Mouse (Mus musculus): ENCODE data around the gene Cnot3.
A peak's percentile ranks its signal among the peaks of the same experiment; 100 is the strongest.
"Not testable (repeated sequence)": the region's sequence is repeated elsewhere in the genome, so short reads cannot be mapped to it uniquely, and the experiment has no call there.

Gene Cnot3

DNA sequence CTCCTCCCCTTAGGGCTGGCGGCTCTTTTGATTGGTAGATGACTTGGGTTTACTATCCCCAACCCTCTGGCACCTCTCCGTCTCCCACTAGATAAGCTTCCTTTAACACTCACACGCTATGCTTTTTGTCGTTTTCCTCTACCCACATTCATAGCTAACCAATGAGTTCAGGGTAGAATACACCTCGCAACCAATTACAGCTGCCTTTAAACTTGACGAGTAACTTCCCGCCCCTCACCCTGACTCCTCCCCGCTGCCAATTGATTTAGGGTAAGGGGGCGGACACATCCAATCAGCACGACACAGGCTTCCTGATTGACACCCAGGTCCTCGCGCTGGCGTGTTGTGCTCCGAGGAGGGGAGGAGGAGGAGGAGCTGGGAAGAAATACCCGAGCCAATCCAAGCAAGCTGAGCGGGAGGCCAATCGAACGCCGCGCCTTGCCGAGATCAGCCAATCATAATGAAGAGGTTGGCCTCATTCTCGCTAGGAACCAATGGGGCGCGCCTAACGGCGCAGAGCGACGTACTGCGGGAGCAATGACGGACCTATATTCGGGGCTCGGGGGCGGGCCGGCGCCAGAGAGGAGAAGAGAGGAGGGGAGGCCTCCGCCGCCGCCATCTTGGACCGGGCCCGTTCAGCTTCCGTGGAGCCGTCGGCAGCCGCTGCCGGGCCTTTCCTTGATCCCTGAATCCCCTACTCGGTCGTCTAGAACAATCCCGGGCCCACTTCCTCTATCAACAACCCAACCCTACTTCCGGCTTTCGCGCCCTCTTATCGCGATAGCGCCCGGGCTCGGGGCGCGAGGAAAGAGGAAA lies at the start of gene Cnot3:
Cnot3 (plus strand) TSS at position 597 of the 816 bp plus-strand sequence.
- peak; percentile 97 to 98 for DNase-seq (ENCODE audit: low read depth in 1 of 2, low spot score in 2 of 2)

DNA sequence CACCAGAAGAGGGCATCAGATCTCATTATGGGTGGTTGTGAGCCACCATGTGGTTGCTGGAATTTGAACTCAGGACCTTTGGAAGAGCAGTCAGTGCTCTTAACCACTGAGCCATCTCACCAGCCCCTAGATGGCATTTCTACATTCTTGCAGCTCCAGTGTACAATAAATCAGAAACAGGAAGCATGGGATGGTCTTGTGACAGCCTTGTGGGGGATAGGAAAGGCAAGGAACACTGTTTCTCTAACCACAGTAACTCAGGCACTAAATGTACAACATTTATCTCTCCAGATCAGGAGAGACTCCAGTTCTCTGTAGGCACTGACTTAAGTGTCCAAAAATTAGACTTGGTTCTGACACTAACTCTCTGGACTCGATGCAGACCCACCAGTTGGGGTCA lies 47.3 kb upstream of the Cnot3 start:
- not testable (repeated sequence) for DNase-seq (ENCODE audit: low read depth in 1 of 2, low spot score in 2 of 2)

DNA sequence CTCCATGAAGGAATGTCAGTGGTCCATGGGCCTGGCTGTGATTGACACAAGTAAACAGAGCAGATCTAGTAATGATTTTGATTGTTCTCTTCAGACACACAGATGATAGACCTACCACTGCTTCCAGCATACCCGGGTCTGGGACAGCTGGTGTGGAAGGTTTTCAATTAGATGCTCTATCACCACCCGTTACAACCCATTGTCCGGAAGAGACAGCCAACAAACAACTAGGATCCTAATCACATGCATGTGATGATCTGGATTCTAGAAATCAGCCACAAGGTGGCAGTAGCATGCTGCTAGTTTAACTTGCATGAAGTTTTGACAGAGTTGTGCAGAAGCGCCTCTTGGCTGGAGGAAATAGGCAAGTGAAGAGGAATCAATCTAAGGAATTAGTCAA lies 43.9 kb upstream of the Cnot3 start:
- DNase-seq (ENCODE audit: low read depth in 1 of 2, low spot score in 2 of 2) = peak; percentile 19 to 31

DNA sequence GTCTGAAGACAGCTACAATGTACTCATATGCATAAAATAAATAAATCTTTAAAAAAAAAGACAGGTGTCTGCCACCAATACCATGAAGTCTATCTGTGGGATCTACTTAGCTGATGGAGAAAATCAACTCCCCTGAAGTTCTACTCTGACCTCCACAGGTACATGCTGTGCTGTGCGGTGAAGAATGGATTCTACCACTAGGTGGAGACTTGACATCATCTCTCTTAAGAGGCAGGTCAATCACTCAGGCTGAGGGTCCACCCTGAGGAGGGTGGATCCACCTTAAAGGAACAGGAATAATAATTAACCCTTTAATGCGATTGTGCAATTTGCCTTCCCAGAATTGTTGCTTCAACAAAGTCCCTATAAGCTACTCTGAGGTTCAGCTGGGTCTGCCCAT lies 38.3 kb upstream of the Cnot3 start:
- DNase-seq (ENCODE audit: low read depth in 1 of 2, low spot score in 2 of 2) = no peak

DNA sequence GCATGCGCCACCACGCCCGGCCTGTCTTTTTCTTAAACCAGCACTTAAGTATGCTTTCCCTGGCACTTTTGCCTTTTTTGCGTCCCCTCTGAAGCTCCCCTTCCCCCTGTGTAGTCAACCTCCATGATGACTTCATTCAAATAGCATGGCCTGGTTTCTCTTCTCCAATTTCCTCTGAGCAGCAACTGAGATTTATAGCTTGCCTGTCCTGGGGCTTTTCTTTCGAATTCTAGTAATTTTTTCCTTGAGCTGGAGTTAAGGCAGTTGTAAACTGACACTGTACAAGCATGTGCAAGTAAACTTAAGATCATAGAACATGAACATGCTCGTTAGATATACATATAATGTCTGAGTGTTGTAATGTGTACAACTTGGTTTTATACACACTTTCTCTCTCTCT lies 37.7 kb upstream of the Cnot3 start:
- no peak for DNase-seq (ENCODE audit: low read depth in 1 of 2, low spot score in 2 of 2)

DNA sequence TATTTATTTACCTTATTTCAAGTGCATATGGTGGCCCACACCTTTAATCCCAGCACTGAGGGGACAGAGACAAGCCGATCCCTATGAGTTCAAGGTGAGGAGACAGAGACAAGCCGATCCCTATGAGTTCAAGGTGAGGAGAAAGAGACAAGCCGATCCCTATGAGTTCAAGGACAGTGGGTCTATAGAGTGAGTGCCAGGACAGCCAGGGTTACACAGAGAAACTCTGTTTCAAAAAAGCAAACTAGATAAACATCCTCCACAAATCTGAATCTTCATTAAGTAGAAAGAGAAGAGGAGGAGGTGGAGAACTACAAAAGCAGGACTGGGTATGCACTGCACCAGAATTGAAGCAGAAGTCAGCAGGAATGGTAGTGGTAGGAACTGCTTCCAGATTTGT lies 36.4 kb upstream of the Cnot3 start:
- no peak for DNase-seq (ENCODE audit: low read depth in 1 of 2, low spot score in 2 of 2)

DNA sequence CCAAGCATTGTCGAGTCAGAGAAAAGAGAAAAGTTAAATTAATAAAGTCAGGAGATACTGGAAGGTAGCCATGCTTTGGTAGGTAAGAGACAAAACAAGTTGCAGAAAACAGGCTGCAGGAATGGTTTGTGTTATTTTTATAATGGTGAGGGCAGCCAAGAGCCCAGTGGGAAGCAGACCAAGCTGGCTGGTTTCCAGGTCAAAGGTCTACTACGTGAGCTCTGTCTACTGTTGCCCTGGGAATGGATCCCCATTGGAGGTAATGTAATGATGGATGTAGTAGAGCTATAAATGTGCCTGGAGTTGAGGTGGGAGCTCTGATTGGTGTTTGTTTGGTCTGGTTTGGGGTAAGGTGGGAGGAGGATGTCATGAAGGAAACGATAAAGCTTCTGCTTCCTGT lies 36.0 kb upstream of the Cnot3 start:
- no peak for DNase-seq (ENCODE audit: low read depth in 1 of 2, low spot score in 2 of 2)

DNA sequence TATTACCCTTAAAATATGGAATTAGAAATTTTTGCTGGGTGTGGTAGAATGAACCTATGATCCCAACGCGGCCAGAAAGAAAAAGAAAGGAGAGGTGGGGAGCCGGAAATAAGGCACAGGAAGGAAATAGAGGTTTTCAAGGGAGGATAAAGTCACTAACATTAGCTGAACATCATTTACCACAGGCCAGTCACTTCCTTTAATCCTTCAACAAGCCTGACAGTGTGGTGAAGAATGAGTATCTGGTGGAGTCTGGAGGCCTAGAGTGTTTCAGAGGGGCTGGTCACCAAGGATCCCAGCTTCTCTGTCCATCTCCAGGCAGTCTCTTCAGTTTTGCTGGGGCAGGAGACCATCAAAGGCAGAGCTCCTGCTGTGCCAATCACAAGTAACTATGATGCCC lies 34.6 kb upstream of the Cnot3 start:
- no peak for DNase-seq (ENCODE audit: low read depth in 1 of 2, low spot score in 2 of 2)

DNA sequence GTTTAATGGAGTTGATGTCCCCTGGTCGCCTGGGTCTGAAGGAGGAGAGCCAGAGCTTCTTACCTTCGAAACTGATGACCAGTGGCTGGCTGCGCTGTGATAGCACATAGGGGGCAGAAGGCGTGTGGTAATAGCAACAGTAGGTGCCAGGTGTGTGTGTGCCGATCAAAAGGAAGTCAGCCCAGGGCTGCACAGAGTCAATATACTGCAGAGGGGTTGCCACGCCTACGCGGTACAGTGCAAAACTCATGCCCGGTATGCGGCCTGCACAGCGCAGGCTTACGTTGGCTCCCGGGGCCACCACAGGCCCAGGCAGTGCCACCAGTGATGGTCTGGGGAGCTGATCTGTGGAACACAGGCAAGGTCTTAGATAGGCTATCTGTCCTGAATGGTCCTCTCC lies 34.1 kb upstream of the Cnot3 start:
- DNase-seq (ENCODE audit: low read depth in 1 of 2, low spot score in 2 of 2) = no peak

DNA sequence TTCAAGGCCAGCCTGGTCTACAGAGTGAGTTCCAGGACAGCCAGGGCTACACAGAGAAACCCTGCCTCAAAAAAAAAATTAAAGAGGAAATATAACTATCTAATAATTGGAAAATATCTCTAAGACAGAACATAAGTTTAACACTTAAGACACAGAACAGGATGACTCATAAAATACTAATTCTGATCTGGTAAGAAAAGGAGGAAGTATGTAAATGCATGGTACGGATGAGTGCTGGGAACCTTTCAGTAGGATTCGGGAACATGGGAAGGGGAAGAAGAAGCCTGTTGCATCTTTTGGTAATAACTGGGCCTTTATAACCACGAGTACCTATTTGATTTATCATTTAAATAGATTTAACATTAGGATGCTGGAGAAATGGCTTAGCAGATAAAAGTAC lies 31.0 kb upstream of the Cnot3 start:
- DNase-seq (ENCODE audit: low read depth in 1 of 2, low spot score in 2 of 2) = no peak

DNA sequence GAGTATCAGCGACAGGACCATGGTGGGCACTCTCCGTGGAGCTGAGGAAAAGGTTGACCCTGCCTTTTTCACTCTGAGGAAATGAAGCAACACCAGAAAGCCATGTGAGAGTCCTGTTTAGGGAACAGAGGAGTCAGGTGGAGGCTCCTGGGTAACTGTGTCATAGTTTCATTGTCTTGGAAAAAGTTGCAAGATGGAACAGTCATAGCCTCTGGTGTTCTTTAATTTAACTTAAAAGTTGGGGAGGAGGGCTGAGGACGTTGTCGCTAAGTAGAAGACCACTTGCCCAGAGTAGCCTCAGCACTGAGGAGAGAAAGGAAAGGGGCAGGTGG lies 29.0 kb upstream of the Cnot3 start, which contains the start of gene Oscar:
Oscar (minus strand) TSS at position 101 of the 332 bp plus-strand sequence.
- DNase-seq (ENCODE audit: low read depth in 1 of 2, low spot score in 2 of 2) = no peak

DNA sequence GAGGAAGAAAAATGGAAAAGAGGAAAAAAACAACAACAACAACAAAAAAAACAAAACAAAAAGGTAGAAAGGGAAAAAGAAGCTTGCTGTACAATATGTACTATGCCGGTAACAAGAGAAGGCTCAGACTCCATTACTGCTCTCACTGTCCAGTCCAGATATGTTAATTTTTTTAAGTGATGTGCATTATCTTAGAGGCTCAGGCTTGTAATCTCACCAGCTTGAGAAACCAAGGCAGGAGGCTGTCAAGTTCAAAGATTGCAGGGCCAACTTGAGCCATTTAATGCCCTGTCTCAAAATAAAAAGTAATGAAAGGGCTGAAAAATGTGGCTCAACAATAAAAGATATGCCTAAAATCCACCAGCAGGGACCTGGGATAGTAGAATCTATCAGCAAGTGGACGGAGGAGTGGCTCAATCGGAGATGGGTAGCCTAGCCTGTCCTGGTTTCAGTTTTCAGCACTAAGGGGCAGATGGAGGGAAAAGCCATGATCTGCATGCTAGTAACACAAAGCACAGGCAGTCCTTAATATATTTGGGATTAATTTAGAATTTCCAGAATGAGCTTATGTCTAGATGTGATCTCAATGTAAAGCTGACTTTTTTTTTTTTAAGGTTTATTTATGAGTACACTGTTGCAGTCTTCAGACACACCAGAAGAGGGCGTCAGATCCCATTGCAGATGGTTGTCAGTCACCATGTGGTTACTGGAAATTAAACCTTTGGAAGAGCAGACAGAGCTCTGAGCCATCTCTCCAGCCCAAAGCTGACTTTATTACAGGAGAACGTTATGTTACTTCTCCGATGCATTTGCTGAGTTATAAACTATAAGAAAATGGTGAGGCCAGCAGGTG lies 28.5 kb upstream of the Cnot3 start:
- DNase-seq (ENCODE audit: low read depth in 1 of 2, low spot score in 2 of 2) = no peak

DNA sequence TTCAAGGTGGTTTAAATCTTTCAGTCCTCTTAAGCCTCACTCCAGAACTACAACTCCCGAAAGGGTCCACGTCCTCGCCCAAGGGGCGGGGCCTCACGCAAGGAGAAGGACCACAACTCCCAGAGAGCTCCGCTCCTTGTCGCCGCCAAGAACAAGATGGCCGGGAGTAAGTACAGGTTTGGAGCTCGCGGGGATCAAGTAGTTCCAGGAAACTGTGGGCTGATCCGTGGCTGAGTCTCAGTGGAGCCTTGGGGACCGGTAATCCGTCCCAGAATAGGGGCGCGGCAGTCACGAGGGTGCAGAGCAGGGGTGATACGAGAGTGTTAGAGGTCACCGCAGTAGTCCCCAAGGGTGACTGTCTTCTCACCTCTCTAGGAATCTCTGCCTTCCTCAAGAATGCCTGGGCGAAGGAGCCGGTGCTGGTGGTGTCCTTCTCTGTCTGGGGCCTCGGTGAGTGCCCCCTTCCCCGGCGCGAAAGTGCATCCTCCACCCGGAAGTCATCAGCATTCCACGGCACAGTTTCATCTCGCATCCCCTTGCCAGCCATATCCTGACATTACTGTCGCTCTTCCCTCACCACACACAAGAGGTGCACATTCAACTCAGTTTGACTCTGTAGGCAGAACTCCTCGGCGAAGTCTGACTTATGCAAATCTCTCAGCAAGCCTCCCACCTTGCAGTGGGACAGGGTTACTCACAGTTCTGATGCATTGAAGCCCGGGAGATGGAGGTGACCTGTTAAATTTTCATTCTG lies 27.6 kb upstream of the Cnot3 start, which contains the start of gene Ndufa3:
Ndufa3 (plus strand) TSS at position 132 of the 754 bp plus-strand sequence.
- DNase-seq (ENCODE audit: low read depth in 1 of 2, low spot score in 2 of 2) = peak; percentile 58 to 66

DNA sequence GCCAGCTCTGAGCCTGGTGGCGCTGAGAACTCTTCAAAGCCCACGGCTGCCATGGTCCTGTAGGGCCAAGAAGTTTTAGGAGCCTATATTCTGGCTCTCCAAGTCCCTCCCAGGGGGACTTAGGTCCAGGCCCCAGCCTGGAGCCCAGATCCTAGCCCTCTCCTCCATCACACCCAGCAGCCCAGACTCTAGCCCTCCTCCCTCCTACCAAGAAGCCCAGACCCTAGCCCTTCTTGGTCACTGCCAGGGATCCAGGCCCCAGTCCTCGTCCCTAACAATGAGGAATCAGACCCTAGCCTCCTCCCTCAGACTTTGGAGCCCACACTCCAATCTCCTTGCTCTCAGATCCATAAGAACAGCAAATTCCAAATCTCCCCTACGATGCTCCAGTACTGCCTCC lies 16.0 kb upstream of the Cnot3 start:
- DNase-seq (ENCODE audit: low read depth in 1 of 2, low spot score in 2 of 2) = no peak

DNA sequence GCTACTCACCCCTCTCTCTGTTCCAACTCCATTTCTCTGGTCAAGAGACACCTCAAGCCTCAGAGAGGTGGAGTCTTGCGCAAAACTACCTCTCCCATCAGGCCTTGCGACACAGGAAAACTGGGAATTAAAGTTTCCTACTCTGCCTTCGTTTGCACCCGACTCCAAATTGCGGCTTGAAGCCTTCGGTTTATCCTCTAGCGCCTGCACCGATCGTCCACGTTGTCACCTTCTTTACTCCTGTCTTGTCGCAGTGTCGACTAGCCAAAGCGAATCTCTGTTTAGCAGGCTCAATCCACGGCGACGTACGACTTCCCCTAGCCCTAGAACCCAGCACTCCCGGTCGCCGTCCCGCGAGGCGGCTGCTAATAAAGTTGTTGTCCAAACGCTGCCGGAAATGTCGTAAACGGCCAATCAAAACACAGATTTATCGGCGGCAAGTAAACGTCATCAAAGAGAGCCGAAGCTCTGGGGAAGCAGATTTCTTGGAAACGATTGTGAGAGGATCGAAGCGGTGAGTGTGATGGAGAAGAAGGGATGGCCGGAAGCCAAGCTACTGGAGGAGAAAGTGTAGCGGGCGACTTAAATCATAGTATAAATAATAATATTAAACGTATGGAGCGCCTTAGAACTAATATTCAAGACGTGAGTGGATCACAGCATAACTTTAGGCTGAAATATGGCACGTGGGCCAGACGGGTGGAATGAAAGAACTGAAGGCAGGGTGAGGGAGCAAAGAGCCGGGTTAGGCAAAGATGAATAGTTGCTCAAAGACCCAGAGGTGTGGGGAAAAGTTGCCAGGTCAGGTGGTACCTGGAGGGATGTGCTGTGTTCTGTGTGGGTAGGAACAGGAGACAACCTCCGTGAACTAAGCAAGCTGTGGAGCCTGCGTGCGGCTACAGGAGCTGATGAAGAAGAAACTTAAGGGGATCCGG lies 15.3 kb upstream of the Cnot3 start, which contains the start of the genes Tfpt and Prpf31:
Tfpt (minus strand) TSS at position 387 of the 935 bp plus-strand sequence.
Prpf31 (plus strand) TSS at position 443 of the 935 bp plus-strand sequence.
- peak; percentile 87 to 90 for DNase-seq (ENCODE audit: low read depth in 1 of 2, low spot score in 2 of 2)

DNA sequence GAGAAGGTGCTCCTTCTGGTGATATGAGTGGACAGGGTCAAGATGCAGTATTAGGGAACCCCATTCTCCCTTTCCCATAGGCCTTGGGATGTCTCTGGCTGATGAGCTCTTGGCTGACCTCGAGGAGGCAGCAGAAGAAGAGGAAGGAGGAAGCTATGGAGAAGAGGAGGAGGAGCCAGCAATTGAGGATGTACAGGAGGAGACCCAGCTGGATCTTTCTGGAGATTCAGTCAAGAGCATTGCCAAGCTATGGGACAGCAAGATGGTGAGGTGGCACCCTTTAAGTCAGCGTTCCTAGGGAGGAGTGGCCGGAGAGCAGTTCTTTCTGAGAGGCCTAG lies 14.6 kb upstream of the Cnot3 start:
- no peak for DNase-seq (ENCODE audit: low read depth in 1 of 2, low spot score in 2 of 2)

DNA sequence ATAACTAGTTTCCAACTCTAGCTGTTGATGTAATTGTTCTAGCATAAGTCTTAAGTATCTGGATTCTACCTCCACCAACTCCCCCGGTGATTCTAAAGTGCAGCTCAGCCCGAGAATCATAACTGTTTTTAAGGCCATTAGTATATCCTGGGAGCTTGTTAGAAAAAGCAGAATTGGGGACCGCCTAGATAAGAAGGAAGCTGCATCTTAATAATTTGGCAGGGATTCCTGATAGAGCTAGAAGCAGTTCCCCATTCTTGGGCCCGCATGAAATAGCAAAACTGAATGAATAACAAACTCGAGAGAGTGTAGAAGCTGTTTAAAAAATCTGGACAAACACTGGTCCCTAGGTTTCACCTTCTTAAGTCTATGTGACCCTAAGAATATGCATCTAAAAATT lies 1.7 kb upstream of the Cnot3 start:
- DNase-seq (ENCODE audit: low read depth in 1 of 2, low spot score in 2 of 2) = no peak

DNA sequence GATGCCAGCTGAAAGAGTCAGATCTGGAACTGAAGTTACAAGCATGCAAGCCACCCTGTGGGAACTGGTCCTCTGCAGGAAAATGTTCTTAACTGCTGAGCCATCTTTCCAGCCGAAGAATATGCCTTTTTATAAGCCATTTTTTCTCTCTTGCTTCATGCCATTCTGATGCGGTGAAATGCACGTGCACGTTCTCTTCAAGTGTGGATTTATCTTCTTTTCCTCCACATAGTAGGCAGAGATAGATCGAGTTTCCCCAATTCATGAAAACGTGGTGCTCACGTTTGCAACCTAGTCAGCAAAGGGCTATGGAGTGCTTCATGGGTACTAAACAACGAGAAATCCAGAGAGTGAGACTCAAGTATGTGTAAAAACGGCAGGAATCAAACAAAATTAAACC lies 1.2 kb upstream of the Cnot3 start:
- DNase-seq (ENCODE audit: low read depth in 1 of 2, low spot score in 2 of 2) = no peak

DNA sequence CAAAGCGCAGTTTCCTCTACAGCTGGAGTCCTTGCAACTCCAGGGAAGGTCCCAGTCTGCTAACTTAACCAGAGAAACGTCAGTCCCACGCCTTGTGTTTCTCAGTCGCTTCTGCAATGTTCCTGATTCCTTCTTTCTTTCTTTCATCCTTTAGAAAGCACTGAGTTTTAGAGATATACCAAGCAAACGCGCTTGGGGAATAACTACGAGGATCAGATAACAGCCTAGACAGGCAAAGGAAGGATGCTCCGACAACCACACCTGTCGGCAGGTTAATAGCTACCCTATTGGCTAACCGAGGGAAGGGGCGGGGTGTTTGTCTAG lies 758 bp upstream of the Cnot3 start:
- no peak for DNase-seq (ENCODE audit: low read depth in 1 of 2, low spot score in 2 of 2)

DNA sequence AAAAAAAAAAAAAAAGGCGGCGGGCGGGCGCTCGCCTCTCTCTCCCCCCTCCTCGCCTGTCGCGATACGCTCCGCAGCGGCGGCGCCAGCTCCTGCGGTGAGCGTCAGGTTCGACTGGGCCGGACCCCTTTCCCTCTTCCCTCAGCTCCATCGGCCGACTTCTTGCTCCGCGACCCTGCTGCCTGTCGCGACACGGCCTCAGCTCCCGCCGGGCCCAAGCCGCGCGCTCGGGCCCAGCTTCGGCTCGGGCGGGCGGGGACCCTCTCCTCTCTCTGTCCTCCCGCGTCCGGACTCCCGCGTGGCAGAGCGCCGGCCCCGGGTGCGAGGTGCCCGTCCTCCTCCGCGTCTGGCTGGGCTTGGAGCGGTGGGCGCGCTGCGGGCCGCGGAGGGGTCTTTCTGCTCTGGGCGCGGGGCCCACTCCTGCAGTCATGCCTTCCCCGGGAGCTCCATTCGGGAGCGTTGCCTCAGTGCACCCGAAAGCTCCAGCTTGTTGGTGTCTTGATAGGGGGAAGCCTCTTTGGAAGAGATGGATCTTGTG lies 489 bp downstream of the Cnot3 start:
- DNase-seq (ENCODE audit: low read depth in 1 of 2, low spot score in 2 of 2) = no peak
